Mouse (Mus musculus) liver, embryonic 16.5 days (tissue): ENCODE measurements around the gene Zic5. TPM values are rescaled to one million over a fixed set of nuclear protein-coding genes. Genes with fewer than 3 reads are reported as not detected.

Source experiments
- ATAC-seq: fragments of 200-750 bp; cut with Nextera tagmentation; 2 replicates; pipeline ENCODE4 v1.8.0; 2017; ENCODE audit warnings: low read depth, mild to moderate bottlenecking, moderate number of reproducible peaks, moderate library complexity
- H3K27ac ChIP-seq: fragments of 300-500 bp; sonication (generic); 2 replicates; pipeline ENCODE4 v1.5.1; 2014; ENCODE audit warnings: mild to moderate bottlenecking, low read length
- H3K27me3 ChIP-seq: fragments of 300-500 bp; sonication (generic); 2 replicates; pipeline ENCODE4 v1.6.1; 2014; ENCODE audit warnings: low read depth, low read length, mixed read lengths; ENCODE audit not compliant: control insufficient read depth, insufficient read depth
- H3K36me3 ChIP-seq: fragments of 300-500 bp; sonication (generic); 2 replicates; pipeline ENCODE4 v1.6.1; 2014; ENCODE audit warnings: mild to moderate bottlenecking; ENCODE audit not compliant: control insufficient read depth, insufficient read depth
- H3K4me1 ChIP-seq: fragments of 300-500 bp; sonication (generic); 2 replicates; pipeline ENCODE4 v1.6.1; 2014; ENCODE audit warnings: low read depth, low read length, mixed read lengths; ENCODE audit not compliant: control insufficient read depth
- H3K4me2 ChIP-seq: fragments of 300-500 bp; sonication (generic); 2 replicates; pipeline ENCODE4 v1.6.1; 2014; ENCODE audit warnings: low read depth, low read length, mixed read lengths
- H3K4me3 ChIP-seq: fragments of 300-500 bp; sonication (generic); 2 replicates; pipeline ENCODE4 v1.5.1; 2014; ENCODE audit warnings: low read depth, mild to moderate bottlenecking, low read length
- H3K9ac ChIP-seq: fragments of 300-500 bp; sonication (generic); 2 replicates; pipeline ENCODE4 v1.6.1; 2014; ENCODE audit warnings: low read depth, low read length
- H3K9me3 ChIP-seq: fragments of 300-500 bp; sonication (generic); replicated peaks from 2 replicates; pipeline ENCODE4 v1.6.1; 2016; ENCODE audit warnings: low read length; ENCODE audit not compliant: control insufficient read depth
- WGBS: fragments of 180-500 bp; shearing (Covaris S2); extraction: QIAGEN DNeasy Blood & Tissue Kit; methylation state at CpG from one replicate; pipeline ENCODE4 v1.1.7; 2014; ENCODE audit not compliant: insufficient replicate concordance; 5-methylcytosine and 5-hydroxymethylcytosine counted together
- polyA plus RNA-seq: library from polyadenylated mRNA; unstranded; fragments of >200 nt; fragmentation: Nextera tagmentation; extraction: Ambion mirVana; gene quantifications from 2 replicates; pipeline ENCODE4 v1.2.1, GENCODE M21; 2015

The Zic5 gene
- polyA plus RNA-seq, 1 experiment from 2014 or later, result not detected

DNA sequence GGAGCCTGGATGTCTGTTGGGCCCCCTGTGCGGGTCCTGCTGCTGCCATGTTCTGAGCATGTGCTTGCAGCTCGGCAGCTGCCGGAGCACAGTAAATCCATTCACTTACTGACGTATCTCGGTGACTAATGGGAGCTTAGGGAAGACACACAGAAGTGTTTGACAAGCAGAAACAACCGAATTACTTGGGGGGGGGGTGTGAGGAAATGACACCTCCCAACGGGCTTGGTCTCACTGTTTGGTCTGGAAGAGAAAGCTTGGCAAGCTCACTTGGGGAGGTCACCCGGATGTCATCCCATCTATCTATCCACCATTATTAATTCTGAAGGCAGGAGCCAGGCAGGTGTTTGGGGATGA is 38.3 kb downstream of the Zic5 start:
- no peak overlapping the region for H3K27ac ChIP-seq
- H3K9me3 ChIP-seq, result no peaks in the 10 kb centered on the region
- no peaks in the 10 kb centered on the region for H3K27me3 ChIP-seq
- no peaks in the 10 kb centered on the region for H3K4me1 ChIP-seq
- no peak overlapping the region for H3K4me2 ChIP-seq
- H3K4me3 ChIP-seq, result no peak overlapping the region
- no peak for ATAC-seq
- H3K9ac ChIP-seq, result no peak overlapping the region
- H3K36me3 ChIP-seq, result no peaks in the 10 kb centered on the region
- 57% methylated on average over 8 of the region's 8 CpGs for WGBS

GRCm38 (mm10) chr14:122426529-122427203 is 38.8 kb downstream of the Zic5 start:
- no peak overlapping the region for H3K9ac ChIP-seq
- H3K27ac ChIP-seq, result no peak overlapping the region
- no peaks in the 10 kb centered on the region for H3K9me3 ChIP-seq
- no peaks in the 10 kb centered on the region for H3K4me1 ChIP-seq
- no peak overlapping the region for H3K4me2 ChIP-seq
- 50% methylated on average over 10 of the region's 10 CpGs for WGBS
- H3K27me3 ChIP-seq, result no peaks in the 10 kb centered on the region
- ATAC-seq, result no peak
- no peak overlapping the region for H3K4me3 ChIP-seq
- no peaks in the 10 kb centered on the region for H3K36me3 ChIP-seq

GRCm38 (mm10) chr14:122424441-122424840 is 41.0 kb downstream of the Zic5 start:
- H3K27ac ChIP-seq, result no peak overlapping the region
- no peak overlapping the region for H3K4me3 ChIP-seq
- no peaks in the 10 kb centered on the region for H3K4me1 ChIP-seq
- H3K4me2 ChIP-seq, result no peak overlapping the region
- no peaks in the 10 kb centered on the region for H3K27me3 ChIP-seq
- ATAC-seq, result no peak
- no peak overlapping the region for H3K9ac ChIP-seq
- WGBS, result 77% methylated on average over 3 of the region's 3 CpGs
- no peaks in the 10 kb centered on the region for H3K36me3 ChIP-seq
- no peaks in the 10 kb centered on the region for H3K9me3 ChIP-seq

DNA sequence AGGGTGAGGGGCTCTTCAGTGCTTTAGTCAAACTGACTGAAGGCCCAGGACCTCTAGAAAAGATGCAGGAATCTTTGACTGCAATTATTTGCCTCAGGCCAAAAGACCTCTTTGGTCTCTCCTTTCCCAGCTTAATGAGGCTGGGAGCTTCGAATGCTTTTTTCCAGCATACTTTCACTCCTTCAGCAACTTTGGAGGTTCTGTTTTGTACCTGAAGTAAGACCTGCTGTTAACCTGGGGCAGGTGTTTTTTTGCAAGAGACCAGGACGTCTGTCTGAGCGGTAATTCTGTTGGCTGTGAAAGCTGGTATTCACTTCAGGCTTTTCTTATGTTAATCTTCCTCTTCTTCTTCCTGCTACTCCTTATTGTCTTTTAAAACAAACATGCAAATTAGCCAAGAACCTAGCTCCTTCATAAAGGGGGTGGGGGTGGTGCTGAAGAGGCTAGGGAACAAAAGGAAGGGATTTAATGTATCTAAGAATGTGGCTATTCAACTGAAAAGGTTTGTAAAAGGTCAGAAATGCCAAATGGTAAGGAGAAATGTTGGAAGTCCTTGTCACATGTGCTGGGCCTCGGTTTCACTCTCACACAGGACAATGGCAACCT is 49.2 kb downstream of the Zic5 start:
- ATAC-seq, result no peak
- Histone ChIP-seq H3K9ac (no peak overlapping the region), H3K36me3 (no peaks in the 10 kb centered on the region), H3K4me3 (no peak overlapping the region), H3K27ac (no peak overlapping the region), H3K9me3 (no peaks in the 10 kb centered on the region), H3K27me3 (no peaks in the 10 kb centered on the region), H3K4me2 (no peak overlapping the region), H3K4me1 (no peaks in the 10 kb centered on the region)
- WGBS, result 29% methylated on average over 4 of the region's 4 CpGs

- Histone ChIP-seq H3K4me1 (no peaks in the 10 kb centered on the region), H3K9ac (no peak overlapping the region), H3K4me2 (no peak overlapping the region), H3K9me3 (no peaks in the 10 kb centered on the region), H3K4me3 (no peak overlapping the region), H3K27ac (no peak overlapping the region), H3K27me3 (peaks cover 2% of the 10 kb centered on the region), H3K36me3 (no peaks in the 10 kb centered on the region)
- 59% methylated on average over 2 of the region's 2 CpGs for WGBS
- ATAC-seq, result no peak
These were observed 50.7 kb downstream of the Zic5 start for GRCm38 (mm10) chr14:122414786-122415185.

DNA sequence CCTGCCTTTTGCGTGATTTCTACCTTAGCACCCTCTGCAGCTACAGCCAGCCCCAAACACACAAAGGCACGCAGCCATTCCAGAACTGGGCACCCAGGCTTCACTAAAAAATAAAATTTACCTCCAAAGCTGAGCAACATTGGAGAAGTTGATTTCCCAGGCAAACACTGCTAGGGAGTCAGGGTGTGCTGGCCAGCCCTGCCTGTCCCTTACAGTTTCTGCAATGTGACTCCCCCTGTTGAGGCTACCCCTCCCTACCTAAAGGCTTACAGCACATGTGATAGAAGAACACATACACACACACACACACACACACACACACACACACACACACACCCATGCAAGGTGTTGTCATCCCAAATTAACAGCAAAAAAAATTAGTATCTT is 51.9 kb downstream of the Zic5 start:
- Histone ChIP-seq H3K9ac (no peak overlapping the region), H3K4me2 (no peak overlapping the region), H3K27ac (no peak overlapping the region), H3K4me3 (no peak overlapping the region), H3K36me3 (no peaks in the 10 kb centered on the region), H3K4me1 (no peaks in the 10 kb centered on the region), H3K27me3 (peaks cover 4% of the 10 kb centered on the region), H3K9me3 (no peaks in the 10 kb centered on the region)
- WGBS, result 53% methylated on average over 2 of the region's 2 CpGs
- no peak for ATAC-seq

DNA sequence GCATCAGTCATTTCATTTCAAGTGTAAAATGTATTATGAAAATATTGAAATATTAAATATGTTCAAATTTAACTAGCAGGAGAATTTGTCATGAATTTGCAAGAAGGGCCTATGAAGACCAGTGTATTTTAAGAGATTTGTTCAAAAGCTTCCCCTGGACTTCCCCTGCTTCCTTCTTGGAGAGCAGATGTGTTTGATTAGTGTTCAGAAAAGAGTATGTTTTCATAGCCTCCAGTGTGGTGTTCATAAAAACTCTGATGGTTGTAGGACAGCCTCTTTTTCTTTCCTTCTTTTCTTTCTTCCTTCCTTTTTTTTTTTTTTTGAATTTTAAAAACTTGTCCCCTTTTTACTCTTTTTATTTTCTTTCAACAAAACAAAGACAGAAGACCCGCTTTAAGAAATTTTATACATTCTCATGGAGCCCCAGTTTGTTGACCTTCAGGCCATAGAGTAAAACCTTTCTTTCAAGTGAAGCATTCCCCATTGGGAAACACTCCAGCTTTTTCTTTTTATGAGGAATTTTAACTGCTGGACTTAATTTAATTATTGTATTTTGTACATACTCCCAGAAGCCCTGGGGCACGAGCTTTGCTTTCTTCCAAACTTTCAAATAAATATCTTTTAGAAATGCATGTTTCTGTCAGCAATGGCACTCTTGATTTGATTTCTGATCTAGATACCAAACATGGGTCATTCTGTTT is 52.5 kb downstream of the Zic5 start:
- no peak overlapping the region for H3K4me3 ChIP-seq
- H3K27ac ChIP-seq, result no peak overlapping the region
- H3K4me1 ChIP-seq, result no peaks in the 10 kb centered on the region
- WGBS, result 51% methylated on average over 2 of the region's 2 CpGs
- no peak overlapping the region for H3K4me2 ChIP-seq
- H3K9ac ChIP-seq, result no peak overlapping the region
- no peaks in the 10 kb centered on the region for H3K36me3 ChIP-seq
- no peaks in the 10 kb centered on the region for H3K9me3 ChIP-seq
- peaks cover 9% of the 10 kb centered on the region for H3K27me3 ChIP-seq
- no peak for ATAC-seq

Other genes with a start within 250 kb of the Zic5 start
- not detected in 2 replicates for gene Gm5089, start 14.6 kb downstream of the Zic5 start, polyA plus RNA-seq
- not detected in 2 replicates for gene Zic2, start 9.8 kb upstream of the Zic5 start, polyA plus RNA-seq
- not detected in 2 replicates for gene Gm10837, start 24.9 kb upstream of the Zic5 start, polyA plus RNA-seq
- 17.5 and 17.7 TPM in 2 replicates for gene Pcca, start 68.6 kb upstream of the Zic5 start, polyA plus RNA-seq